Mouse (Mus musculus) MEL (cell line): ENCODE data around the gene Olfr352. TPM values are rescaled to one million over a fixed set of nuclear protein-coding genes. Genes with fewer than 3 reads are reported as not detected.

Experiments
- DNase-seq: peaks from one replicate; pipeline ENCODE4 v3.0.0; 2011; ENCODE audit warnings: low read depth, low spot score
- H3K27ac ChIP-seq: 2 replicates; pipeline ENCODE4 v1.5.1; 2012; ENCODE audit warnings: low read depth, mild to moderate bottlenecking, control low read depth, low read length, moderate library complexity; ENCODE audit not compliant: control insufficient read depth
- H3K27me3 ChIP-seq, 2 experiments: fragments of 150-350 bp in 1 of 2; sonication (generic) in 1 of 2; 2 replicates each; pipeline ENCODE4 v1.6.1; 2012; ENCODE audit warnings: low read length in 2 of 2, mild to moderate bottlenecking in 2 of 2, improper control_type of control experiment in 1 of 2, moderate library complexity in 1 of 2; ENCODE audit not compliant: insufficient read depth in 2 of 2, control insufficient read depth in 1 of 2
- H3K36me3 ChIP-seq, 2 experiments: 2 replicates each; pipeline ENCODE4 v1.6.1; 2012 to 2014; ENCODE audit warnings: low read length in 2 of 2, improper control_type of control experiment in 1 of 2, inconsistent platforms in 1 of 2, mild to moderate bottlenecking in 1 of 2; ENCODE audit not compliant: insufficient read depth in 2 of 2, control insufficient read depth in 1 of 2
- H3K4me1 ChIP-seq, 2 experiments: fragments of 150-350 bp in 1 of 2; sonication (generic) in 1 of 2; 2 replicates each; pipeline ENCODE4 v1.6.1; 2012; ENCODE audit warnings: low read length in 2 of 2, improper control_type of control experiment in 1 of 2, mild to moderate bottlenecking in 1 of 2; ENCODE audit not compliant: insufficient read depth in 2 of 2, control insufficient read depth in 1 of 2
- H3K4me3 ChIP-seq, 2 experiments: fragments of 150-350 bp in 1 of 2; sonication (generic) in 1 of 2; 2 replicates each; pipeline ENCODE4 v1.5.1; 2012; ENCODE audit warnings: low read depth in 2 of 2, low read length in 2 of 2, mild to moderate bottlenecking in 2 of 2, moderate library complexity in 2 of 2, control low read depth in 1 of 2, improper control_type of control experiment in 1 of 2; ENCODE audit not compliant: control insufficient read depth in 1 of 2, insufficient read depth in 1 of 2
- H3K79me2 ChIP-seq: 2 replicates; pipeline ENCODE4 v1.6.1; 2012; ENCODE audit warnings: mild to moderate bottlenecking, low read length, moderate library complexity; ENCODE audit not compliant: control insufficient read depth, poor library complexity, insufficient read depth
- H3K9ac ChIP-seq: 2 replicates; pipeline ENCODE4 v1.6.1; 2012; ENCODE audit warnings: low read depth, mild to moderate bottlenecking, control low read depth, low read length, moderate library complexity; ENCODE audit not compliant: control insufficient read depth, poor library complexity, severe bottlenecking
- H3K9me3 ChIP-seq: fragments of 150-350 bp; sonication (generic); replicated peaks from 2 replicates; pipeline ENCODE4 v1.6.1; 2012; ENCODE audit warnings: mild to moderate bottlenecking, low read length, improper control_type of control experiment, moderate library complexity; ENCODE audit not compliant: insufficient read depth
- BHLHE40 ChIP-seq: IDR thresholded peaks from 2 replicates; pipeline ENCODE4 v1.6.1; 2012; ENCODE audit warnings: low read depth, mild to moderate bottlenecking, inconsistent platforms, low read length, improper control_type of control experiment, borderline replicate concordance
- CHD1 ChIP-seq: IDR thresholded peaks from 2 replicates; pipeline ENCODE4 v1.6.1; 2012; ENCODE audit warnings: low read depth, mild to moderate bottlenecking, inconsistent platforms, low read length, improper control_type of control experiment
- EP300 ChIP-seq, 2 experiments: IDR thresholded peaks; 2 replicates each; pipeline ENCODE4 v1.6.1; 2011; ENCODE audit warnings: improper control_type of control experiment in 2 of 2, low read length in 2 of 2, low read depth in 1 of 2, mild to moderate bottlenecking in 1 of 2
- GABPA ChIP-seq: IDR thresholded peaks from 2 replicates; pipeline ENCODE4 v1.6.1; 2012; ENCODE audit warnings: low read depth, mild to moderate bottlenecking, inconsistent platforms, low read length, improper control_type of control experiment, moderate library complexity
- MAX ChIP-seq: IDR thresholded peaks from 2 replicates; pipeline ENCODE4 v1.6.1; 2011; ENCODE audit warnings: low read length, improper control_type of control experiment
- MAZ ChIP-seq: IDR thresholded peaks from 2 replicates; pipeline ENCODE4 v1.6.1; 2012; ENCODE audit warnings: low read depth, mild to moderate bottlenecking, inconsistent platforms, low read length, improper control_type of control experiment
- MEF2A ChIP-seq: IDR thresholded peaks from 2 replicates; pipeline ENCODE4 v1.6.1; 2014; ENCODE audit warnings: low read depth, mild to moderate bottlenecking, inconsistent platforms, low read length, improper control_type of control experiment; ENCODE audit not compliant: poor library complexity, insufficient replicate concordance, severe bottlenecking; ENCODE audit errors: extremely low read depth
- MXI1 ChIP-seq: IDR thresholded peaks from 2 replicates; pipeline ENCODE4 v1.6.1; 2011; ENCODE audit warnings: mild to moderate bottlenecking, low read depth, low read length, improper control_type of control experiment
- MYC ChIP-seq: IDR thresholded peaks from 2 replicates; pipeline ENCODE4 v1.6.1; 2011; ENCODE audit warnings: low read depth, mild to moderate bottlenecking, low read length, improper control_type of control experiment, moderate library complexity
- NRF1 ChIP-seq: IDR thresholded peaks from 2 replicates; pipeline ENCODE4 v1.6.1; 2014; ENCODE audit warnings: low read depth, mild to moderate bottlenecking, inconsistent platforms, low read length, improper control_type of control experiment, moderate library complexity; ENCODE audit not compliant: poor library complexity, insufficient read depth, severe bottlenecking
- TBP ChIP-seq: IDR thresholded peaks from 2 replicates; pipeline ENCODE4 v1.8.0; 2011; ENCODE audit warnings: low read depth, low read length, improper control_type of control experiment
- TCF12 ChIP-seq: IDR thresholded peaks from 2 replicates; pipeline ENCODE4 v1.6.1; 2014; ENCODE audit warnings: low read depth, mild to moderate bottlenecking, inconsistent platforms, low read length, improper control_type of control experiment, moderate library complexity
- USF1 ChIP-seq: IDR thresholded peaks from 2 replicates; pipeline ENCODE4 v1.6.1; 2014; ENCODE audit warnings: low read depth, mild to moderate bottlenecking, inconsistent platforms, low read length, improper control_type of control experiment, moderate library complexity
- ZC3H11A ChIP-seq: IDR thresholded peaks from 2 replicates; pipeline ENCODE4 v1.6.1; 2012; ENCODE audit warnings: low read depth, mild to moderate bottlenecking, inconsistent platforms, low read length, improper control_type of control experiment
- ZKSCAN1 ChIP-seq: IDR thresholded peaks from 2 replicates; pipeline ENCODE4 v1.6.1; 2012; ENCODE audit warnings: low read depth, mild to moderate bottlenecking, inconsistent platforms, low read length, improper control_type of control experiment, moderate library complexity
- ZMIZ1 ChIP-seq: IDR thresholded peaks from 2 replicates; pipeline ENCODE4 v1.6.1; 2012; ENCODE audit warnings: low read depth, mild to moderate bottlenecking, inconsistent platforms, low read length, improper control_type of control experiment, moderate library complexity
- polyA plus RNA-seq, 2 experiments: library from polyadenylated mRNA; stranded (reverse) in 1 of 2; unstranded in 1 of 2; fragments of >175 nt in 1 of 2; fragments of >200 nt in 1 of 2; gene quantifications; 2 replicates each; pipeline versions ENCODE4 v1.2.1 to v1.2.4; 2012; ENCODE audit warnings: low replicate concordance in 2 of 2, low read depth in 1 of 2; ENCODE audit not compliant: insufficient read length in 2 of 2, insufficient read depth in 1 of 2, missing spikeins in 1 of 2
- total RNA-seq: library from RNA; depleted of rRNA; stranded (reverse); fragments of 300-350 nt; gene quantifications from 2 replicates; pipeline ENCODE4 v1.2.3, GENCODE M21; 2012; rRNA removed

The Olfr352 gene
- total RNA-seq (not detected in 2 replicates), polyA plus RNA-seq (not detected)

- Histone ChIP-seq H3K9me3 (no peaks in the 10 kb centered on the region), H3K4me3 (no peak within 1 kb of the TSS), H3K9ac (no peak within 1 kb of the TSS), H3K27ac (no peak within 1 kb of the TSS), H3K79me2 (no peaks in the 10 kb centered on the region), H3K27me3 (no peaks in the 10 kb centered on the region), H3K36me3 (no peaks in the 10 kb centered on the region), H3K4me1 (no peaks in the 10 kb centered on the region)
- no peak for DNase-seq
- TF ChIP-seq ZC3H11A (no peak), GABPA (no peak), MAX (no peak), MEF2A (no peak), CHD1 (no peak), BHLHE40 (no peak), ZKSCAN1 (no peak), MAZ (no peak), ZMIZ1 (no peak), USF1 (no peak), EP300 (IDR thresholded peaks at IDR 0.05; ENCODE audit: low read depth in 1 of 2, low read length in 2 of 2) (no peak)
Measured at GRCm38 (mm10) chr2:36868160-36868559, at the start of gene Olfr352. TSS of gene Olfr352 (plus strand) at chr2:36868460.

- TF ChIP-seq MYC (no peak), MXI1 (no peak), NRF1 (no peak), TBP (no peak), TCF12 (no peak)
- TF ChIP-seq, all 39 proteins: peak for 0
- no peaks in the 10 kb centered on the region for H3K4me1 ChIP-seq
- no peak for DNase-seq
- no peak within 1 kb of the TSS for H3K9ac ChIP-seq
- no peaks in the 10 kb centered on the region for H3K79me2 ChIP-seq
- H3K9me3 ChIP-seq: no peaks in the 10 kb centered on the region
- no peaks in the 10 kb centered on the region for H3K27me3 ChIP-seq
- no peaks in the 10 kb centered on the region for H3K36me3 ChIP-seq
- no peak within 1 kb of the TSS for H3K27ac ChIP-seq
- H3K4me3 ChIP-seq: no peak within 1 kb of the TSS
Measured at GRCm38 (mm10) chr2:36846010-36846409, 22.2 kb upstream of the Olfr352 start, which contains the start of gene Olfr350. TSS of gene Olfr350 (plus strand) at chr2:36846310.
